Mouse (Mus musculus): ENCODE results near the gene Qrich2. TPM values are rescaled to one million over a fixed set of nuclear protein-coding genes. Genes with fewer than 3 reads are reported as not detected.
"Not testable (repeated sequence)": the region's sequence is repeated elsewhere in the genome, so short reads cannot be mapped to it uniquely, and the experiment has no call there.

The Qrich2 gene
- total RNA-seq, 2 experiments from 2014 or later, result 0.11 TPM; not detected in 1

- no peak for DNase-seq
- intact Hi-C loops (cut with DNase I), result no loop called here
These were observed 33.3 kb downstream of the Qrich2 start for GRCm38 (mm10) chr11:116432593-116433355.

GRCm38 (mm10) chr11:116432127-116432526 is 33.9 kb downstream of the Qrich2 start:
- intact Hi-C loops (cut with DNase I), result no loop called here
- no peak for DNase-seq

GRCm38 (mm10) chr11:116431428-116432077 is 34.5 kb downstream of the Qrich2 start:
- intact Hi-C loops (cut with DNase I), result no loop called here
- no peak for DNase-seq

- intact Hi-C loops (cut with DNase I), result no loop called here
- no peak for DNase-seq
These were observed 35.2 kb downstream of the Qrich2 start for GRCm38 (mm10) chr11:116430723-116431427.

- intact Hi-C loops (cut with DNase I), result no loop called here
- no peak for DNase-seq
These were observed 36.0 kb downstream of the Qrich2 start for GRCm38 (mm10) chr11:116429862-116430613.

- intact Hi-C loops (cut with DNase I), result no loop called here
- no peak for DNase-seq
These were observed 36.9 kb downstream of the Qrich2 start for GRCm38 (mm10) chr11:116428872-116429859.

- intact Hi-C loops (cut with DNase I), result no loop called here
- DNase-seq, result no peak
These were observed 39.0 kb downstream of the Qrich2 start for GRCm38 (mm10) chr11:116426852-116427575.

GRCm38 (mm10) chr11:116426328-116426727 is 39.7 kb downstream of the Qrich2 start:
- intact Hi-C loops (cut with DNase I); DNase-seq: not testable (repeated sequence)

- intact Hi-C loops (cut with DNase I), result no loop called here
These were observed 41.2 kb downstream of the Qrich2 start for GRCm38 (mm10) chr11:116424621-116425407.

GRCm38 (mm10) chr11:116423782-116424620 is 42.0 kb downstream of the Qrich2 start:
- intact Hi-C loops (cut with DNase I), result no loop called here

More at GRCm38 (mm10) chr11:116424621-116425407, 41.2 kb downstream of the Qrich2 start:
- DNase-seq, result no peak

GRCm38 (mm10) chr11:116423214-116423613 is 42.8 kb downstream of the Qrich2 start:
- intact Hi-C loops (cut with DNase I), result no loop called here
- DNase-seq, result no peak

More at GRCm38 (mm10) chr11:116423782-116424620, 42.0 kb downstream of the Qrich2 start:
- DNase-seq, result peak in 1 of 2 experiments; percentile 39

- intact Hi-C loops (cut with DNase I), result no loop called here
- no peak for DNase-seq
These were observed 43.5 kb downstream of the Qrich2 start for GRCm38 (mm10) chr11:116422562-116422961.

- intact Hi-C loops (cut with DNase I), result no loop called here
These were observed 44.9 kb downstream of the Qrich2 start for GRCm38 (mm10) chr11:116421102-116421501.

GRCm38 (mm10) chr11:116418841-116419462 is 47.1 kb downstream of the Qrich2 start:
- DNase-seq, result no peak
- intact Hi-C loops (cut with DNase I), result no loop called here

More at GRCm38 (mm10) chr11:116421102-116421501, 44.9 kb downstream of the Qrich2 start:
- no peak for DNase-seq

GRCm38 (mm10) chr11:116418194-116418840 is 47.7 kb downstream of the Qrich2 start:
- no peak for DNase-seq
- intact Hi-C loops (cut with DNase I), result no loop called here

GRCm38 (mm10) chr11:116417054-116417453 is 49.0 kb downstream of the Qrich2 start:
- no peak for DNase-seq
- intact Hi-C loops (cut with DNase I), result no loop called here

All from heart, postnatal 36 days (tissue).